Mouse (Mus musculus) thymus, adult 18-20 months (tissue): ENCODE data around the gene Grk6.

Experiments
- DNase-seq, 2 experiments: peaks; one replicate each; pipeline ENCODE4 v3.0.0; 2022; ENCODE audit warnings: mixed read lengths in 2 of 2

Gene Grk6

DNA sequence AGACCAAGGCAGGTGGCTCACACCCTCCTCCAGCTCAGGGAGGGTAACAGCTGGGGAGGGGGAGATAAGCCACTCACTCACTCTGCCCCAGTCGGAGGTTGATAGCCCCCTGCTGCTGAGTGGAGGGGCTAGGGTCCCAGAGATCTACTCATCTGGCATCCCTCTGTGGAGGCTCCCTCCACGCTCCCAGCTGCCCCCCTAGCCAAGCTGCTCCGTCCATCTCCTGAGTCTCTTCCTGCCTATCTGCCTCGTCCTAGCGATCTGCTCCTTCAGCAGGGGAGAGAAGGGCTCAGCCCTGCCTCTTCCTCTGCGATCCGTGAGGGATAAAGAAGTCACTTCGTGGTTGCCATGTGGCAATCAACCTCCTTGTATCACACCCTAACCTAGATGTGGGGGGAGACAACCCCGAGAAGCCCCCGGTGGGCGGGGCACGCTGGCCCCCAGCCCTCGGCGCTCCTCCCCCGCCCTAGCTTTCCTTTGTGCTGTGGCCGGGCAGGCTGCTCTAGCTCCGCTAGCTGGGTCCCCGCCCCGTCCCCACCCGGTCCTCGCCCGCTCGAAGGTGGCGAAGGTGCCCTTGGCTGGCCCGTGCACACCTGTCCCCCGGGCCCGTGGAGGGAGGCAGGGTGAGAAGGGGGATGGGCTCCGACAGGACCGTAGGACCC, 42.2 kb downstream of the Grk6 start:
- no peak for DNase-seq

DNA sequence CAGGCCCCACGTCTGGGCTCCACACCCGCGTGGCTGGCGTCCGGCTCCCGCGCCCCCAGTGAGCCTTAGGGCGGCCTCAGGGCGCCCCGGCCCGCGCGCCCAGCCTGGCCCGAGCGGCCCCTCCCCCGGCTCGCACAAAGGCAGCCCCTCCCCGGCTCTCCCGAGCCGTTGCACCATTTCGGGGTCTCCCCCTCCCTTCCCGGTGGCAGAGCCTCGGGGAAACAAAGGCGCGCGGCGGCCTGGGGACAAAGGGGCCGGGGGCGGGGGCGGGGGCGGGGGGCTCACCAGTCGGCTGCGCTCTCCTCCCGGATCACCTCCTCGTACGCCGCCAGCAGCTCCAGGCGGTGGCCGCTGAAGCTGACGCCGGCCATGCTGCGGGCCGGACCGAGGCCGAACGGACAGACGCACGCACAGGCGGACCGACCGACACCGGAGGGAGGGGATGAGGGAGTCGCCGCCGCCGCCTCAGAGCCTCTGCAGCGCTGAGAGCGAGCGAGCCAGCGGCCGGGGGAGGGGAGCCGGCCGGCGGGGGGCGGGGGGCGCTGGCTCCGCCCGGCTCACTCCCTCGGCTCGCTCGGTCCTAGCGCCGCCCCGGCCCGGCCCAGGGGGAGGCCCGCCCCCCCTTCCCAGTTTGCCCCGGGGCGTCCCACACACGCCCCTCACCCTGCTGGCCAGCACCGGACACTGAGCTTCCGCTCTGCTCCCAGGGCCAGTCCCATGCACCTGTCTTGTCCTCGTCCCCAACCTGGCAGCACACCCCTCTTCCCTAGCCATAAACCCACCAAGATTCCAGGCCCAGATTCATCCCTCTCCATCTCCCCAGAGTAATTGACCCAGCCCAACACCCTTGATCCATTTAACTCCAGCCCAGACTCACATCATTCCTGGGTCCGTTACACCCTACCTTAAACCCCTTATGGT, 43.0 kb downstream of the Grk6 start, which contains the start of gene Dbn1:
Dbn1 (minus strand) TSS at position 534 of the 921 bp plus-strand sequence.
- DNase-seq: no peak

DNA sequence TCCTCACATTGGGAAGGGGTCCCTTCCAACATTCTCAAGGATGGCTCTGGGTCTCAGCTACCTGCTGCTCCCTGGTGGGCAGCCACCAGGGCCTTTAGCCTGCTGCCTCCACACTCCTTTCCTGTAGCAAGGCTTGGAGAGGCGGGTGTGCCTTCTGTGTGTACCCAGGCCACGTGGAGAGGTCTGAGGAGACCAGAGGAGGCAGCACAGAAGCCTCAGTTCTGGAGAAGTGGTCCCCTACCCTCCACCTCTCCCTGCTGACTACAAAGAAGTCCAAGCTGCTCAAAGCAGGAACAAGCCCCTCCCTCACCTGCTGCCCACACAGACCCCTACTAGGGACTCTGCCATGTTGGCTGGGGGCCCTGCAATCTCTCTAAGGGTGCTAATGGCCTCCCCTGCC, 49.4 kb downstream of the Grk6 start:
- no peak for DNase-seq

DNA sequence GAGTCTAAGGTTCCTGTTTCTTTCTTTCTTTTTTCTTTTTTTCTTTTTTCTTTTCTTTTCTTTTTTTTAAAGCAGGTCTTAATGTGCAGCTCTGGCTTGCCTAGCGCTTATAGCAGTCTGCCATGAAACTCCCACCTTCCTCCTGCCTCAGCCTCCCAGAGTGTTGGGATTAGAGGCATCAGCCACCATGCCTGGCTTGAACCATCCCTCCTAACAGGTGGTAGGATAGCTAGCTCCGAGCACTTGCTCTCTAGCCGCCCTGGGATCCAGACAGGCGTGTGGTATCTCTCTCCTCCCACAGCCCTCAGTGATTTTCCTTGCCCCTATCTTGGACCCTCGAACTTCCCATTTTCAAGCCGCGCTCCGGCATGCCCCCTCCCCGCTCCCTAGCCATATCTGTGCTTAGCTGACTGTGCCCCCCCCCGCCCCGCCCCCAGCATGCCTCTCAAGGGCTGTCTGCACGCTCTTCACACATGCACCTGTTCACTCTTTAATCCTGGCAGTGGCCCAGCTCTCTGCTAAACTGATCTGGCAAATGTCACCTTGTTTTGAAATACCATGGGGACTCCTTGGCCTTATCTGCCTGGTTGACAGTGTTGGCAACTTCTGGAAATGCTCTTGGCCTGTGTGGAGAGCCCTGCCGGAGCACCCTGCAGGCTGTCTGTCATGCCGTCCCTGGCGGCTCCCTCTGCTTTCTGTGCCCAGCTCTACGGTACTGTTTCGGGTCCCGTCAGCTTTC, 50.2 kb downstream of the Grk6 start:
- DNase-seq: no peak

DNA sequence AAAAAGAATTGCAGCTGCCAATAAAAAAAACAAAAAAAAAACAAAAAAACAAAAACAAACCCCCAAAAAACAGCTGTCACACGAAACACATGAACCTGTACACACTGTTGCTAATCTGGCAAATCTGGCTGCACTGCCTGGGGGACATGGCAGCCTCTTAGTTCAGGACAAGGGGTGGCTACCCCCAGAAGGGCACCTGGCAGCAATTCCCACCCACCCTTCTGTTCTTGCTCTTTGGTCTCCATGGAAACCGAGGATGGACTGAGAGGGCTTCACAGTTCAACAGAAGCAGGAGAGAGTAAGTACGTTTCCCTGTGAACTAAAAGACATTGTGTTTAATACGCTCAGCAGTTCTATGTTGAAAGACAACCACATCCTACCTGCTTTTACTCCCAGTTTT, 50.8 kb downstream of the Grk6 start:
- DNase-seq: no peak

DNA sequence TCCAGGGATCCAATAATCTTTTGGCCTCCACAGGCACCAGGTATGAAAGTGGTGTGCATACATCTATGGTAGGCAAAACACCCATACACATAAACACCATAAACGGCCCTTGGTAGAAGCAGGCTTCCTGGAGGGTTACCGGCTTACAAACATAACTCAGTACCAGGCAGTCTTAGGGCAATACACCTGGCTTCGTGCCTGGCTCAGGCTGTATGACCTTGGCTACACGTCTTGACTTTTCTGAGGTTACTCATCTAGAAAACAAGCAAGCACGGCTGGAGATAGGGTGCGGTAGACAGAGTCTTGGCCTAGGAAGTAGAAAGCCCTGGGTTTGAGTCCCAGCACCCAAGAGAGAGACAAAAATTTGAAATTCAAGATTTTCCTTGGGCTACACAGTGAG, 51.8 kb downstream of the Grk6 start:
- no peak for DNase-seq

DNA sequence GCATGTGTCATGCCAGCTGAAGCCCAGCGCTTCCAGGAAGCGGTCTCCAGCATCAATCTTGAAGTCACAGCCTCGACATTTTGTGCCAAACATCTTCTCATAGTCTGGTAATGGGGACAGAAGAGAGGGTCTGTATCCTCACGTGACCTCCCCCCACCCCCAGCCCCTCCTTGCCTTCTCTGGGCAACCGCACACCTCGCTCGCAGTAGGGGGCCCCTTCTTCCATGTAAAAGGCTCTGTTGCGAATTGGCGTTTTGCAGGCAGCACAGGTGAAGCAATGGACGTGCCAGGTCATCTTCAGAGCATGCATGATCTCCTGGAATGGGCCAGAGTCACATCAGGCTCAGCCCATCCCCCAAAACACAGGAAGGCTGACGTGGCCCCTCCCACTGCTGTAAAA, 54.0 kb downstream of the Grk6 start:
- no peak for DNase-seq

DNA sequence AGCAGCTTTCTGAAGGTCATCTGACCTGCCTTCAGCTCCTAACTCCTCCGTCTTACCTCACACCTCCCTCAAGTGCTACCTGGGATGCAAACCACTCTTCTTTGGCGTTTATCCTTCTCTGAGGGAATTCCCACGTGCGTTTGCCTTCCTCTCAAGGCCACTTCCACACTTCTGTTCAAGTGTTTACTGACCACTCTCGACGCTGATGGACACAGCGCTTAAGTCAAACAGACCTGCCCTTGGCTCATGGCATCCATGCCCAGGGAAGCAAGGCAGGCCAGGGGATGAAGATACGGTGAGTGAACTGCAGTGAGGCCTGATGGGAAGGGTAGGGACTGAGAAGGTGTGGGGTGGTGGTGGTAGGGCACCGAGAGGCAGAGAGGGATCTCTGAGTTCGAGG, 55.7 kb downstream of the Grk6 start:
- no peak for DNase-seq

DNA sequence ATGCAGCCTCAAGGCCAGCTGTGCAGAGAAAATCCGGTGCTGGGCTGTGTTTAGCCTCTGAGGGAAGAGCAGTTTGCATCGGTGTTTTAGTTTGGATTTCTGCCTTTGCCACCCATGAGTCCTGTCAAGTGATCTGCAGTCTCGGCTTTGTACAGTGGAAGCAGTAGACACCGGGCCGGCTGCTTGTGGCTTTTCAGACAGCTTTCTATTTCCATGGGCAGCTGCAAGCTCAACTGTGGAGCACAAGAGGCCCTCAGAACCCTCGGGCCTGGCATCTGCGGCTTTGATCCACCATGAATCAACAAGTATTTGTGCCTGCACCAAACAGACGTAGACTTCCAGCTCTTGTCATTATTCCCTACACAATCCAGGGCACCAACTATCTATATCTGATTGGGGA, 57.5 kb downstream of the Grk6 start:
- no peak for DNase-seq

DNA sequence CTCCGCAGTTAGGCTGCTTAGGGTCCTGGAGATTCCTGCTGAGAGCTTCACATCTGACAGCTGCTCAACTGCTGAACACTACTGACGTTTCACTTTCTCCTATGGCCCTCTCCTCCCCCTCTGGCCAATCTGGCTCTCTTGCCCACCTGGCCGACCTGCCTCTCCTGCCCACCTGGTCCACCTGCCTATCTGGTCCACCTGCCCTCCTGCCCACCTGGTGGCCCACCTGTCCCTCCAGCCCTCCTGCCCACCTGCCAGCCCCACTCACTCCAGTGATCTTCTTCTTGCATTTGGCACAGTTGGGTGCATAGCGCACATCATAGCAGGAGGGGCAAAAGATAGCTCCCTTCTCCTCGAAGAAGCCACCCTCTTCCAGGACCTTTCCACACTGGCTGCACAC, 59.5 kb downstream of the Grk6 start:
- no peak for DNase-seq

DNA sequence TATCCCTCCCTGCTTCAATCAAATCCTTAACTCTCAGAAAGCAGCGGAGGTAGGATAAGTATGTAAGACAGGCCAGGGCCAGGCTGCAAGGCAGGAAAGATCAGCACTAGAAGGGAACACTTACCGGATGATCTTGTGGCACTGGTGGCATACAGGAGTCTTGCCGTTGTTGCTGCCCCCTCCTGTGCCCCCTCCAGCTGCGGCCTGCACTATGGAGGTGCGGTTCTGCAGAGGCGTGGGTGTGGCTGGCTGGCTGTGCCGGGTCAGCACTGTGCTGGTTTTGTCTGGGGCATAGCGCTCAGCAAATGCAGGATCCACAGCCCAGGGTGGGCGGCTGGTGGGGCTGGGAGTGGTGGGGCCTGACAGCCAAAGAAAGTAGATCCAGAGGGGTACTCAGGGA, 60.9 kb downstream of the Grk6 start:
- DNase-seq: no peak

DNA sequence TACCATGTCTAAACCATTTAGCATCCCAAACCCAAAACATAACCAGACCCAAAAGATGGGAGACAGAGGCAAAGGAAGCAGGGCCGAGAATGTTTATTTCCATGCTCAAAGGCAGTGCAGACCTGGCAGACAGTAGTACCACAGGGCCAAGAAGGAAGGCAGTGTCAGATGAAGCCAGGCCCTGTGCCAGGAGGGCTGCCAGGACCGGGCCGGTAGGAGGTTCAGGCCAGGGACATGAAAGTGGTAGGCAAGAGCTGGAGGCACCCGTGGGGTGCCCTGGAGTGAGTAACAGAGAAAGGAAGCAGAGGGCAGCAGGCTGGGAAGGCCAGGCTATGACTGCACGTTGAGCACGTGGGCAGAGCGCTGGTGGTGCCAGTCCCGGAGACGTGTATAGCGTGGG, 61.8 kb downstream of the Grk6 start:
- no peak for DNase-seq

DNA sequence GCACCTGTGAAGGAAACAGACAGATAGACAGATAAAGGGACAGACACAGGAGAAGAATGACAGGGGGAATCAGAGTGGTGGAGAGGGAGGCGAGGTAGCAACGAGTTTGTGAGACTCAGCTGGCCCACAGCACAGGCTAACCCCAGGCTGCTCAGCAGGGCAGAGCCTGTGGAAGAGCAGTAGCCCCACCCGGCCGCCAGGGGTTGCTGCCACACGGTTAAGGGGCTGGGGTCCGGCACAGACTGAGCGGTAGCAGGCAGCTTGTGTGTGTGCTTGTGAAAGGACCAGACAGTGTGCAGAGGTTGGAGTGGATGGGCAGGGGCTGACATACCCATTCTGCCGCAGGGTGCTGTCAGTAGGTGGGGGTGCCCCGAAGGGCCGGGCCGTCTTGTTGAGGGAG, 63.0 kb downstream of the Grk6 start:
- no peak for DNase-seq

DNA sequence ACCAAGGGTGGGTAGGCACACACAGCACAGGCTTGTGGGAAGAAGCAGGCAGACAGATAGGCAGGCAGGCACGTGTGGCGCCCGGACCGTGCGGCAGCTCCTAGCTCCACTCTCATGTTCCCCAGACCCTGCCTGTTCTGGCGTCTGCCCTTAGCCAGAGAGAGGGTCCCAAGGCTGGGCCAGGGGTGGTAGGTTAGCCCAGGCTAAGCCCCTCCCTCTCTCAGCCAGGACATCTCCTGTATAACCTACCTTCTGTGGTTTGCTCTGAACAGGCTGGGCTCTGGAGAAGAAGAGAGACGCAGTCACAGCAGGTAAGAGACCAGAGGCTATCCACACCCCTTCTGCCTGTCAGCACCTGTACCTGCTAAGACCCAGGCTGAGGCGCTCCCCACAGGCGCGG, 63.7 kb downstream of the Grk6 start:
- DNase-seq: no peak

DNA sequence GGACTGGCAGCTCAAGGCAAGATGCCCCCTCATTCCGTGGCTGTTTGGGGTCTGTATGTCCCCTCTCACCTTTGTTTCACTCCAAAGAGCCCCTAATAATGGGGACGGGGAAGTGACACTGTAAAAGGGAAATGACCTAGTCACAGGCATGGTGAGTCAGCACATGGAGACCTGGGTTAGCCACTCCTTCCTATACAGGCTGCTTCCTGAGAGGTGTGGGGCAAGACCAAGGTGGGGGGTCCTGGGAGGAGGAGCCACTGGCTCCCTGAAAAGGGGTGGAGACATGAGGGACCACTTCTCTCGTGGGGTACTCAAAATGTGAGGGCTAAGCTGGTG, 65.4 kb downstream of the Grk6 start:
- no peak for DNase-seq
